Mouse (Mus musculus) embryonic fibroblast, embryonic 13.5 days (primary cell): ENCODE measurements around the gene Chmp1a.

Experiments used
- CTCF ChIP-seq: IDR thresholded peaks from 2 replicates; pipeline ENCODE4 v1.5.1; 2011; ENCODE audit warnings: mild to moderate bottlenecking, control low read depth, low read length, moderate library complexity, borderline replicate concordance; ENCODE audit not compliant: insufficient read depth
- POLR2A ChIP-seq: IDR thresholded peaks from 2 replicates; pipeline ENCODE4 v1.6.1; 2011; ENCODE audit warnings: low read depth, mild to moderate bottlenecking, control low read depth, low read length, moderate library complexity

- TF ChIP-seq CTCF (no peak), POLR2A (no peak)
Measured at GRCm38 (mm10) chr8:123233760-123234159, 21.2 kb upstream of the Chmp1a start.
